Mouse (Mus musculus): Measurements from ENCODE around the gene Hook2. TPM values are rescaled to one million over a fixed set of nuclear protein-coding genes. Genes with fewer than 3 reads are reported as not detected.

Gene Hook2
- polyA plus RNA-seq, 1 experiment from 2014 or later: 11.8 TPM

- Histone ChIP-seq H3K4me1 (ENCODE audit: control insufficient read depth, insufficient read depth, low read length) (no peaks in the 10 kb centered on the region), H3K36me3 (ENCODE audit: control insufficient read depth, insufficient read depth, low read length) (peaks cover 13% of the 10 kb centered on the region), H3K9ac (ENCODE audit: low read length) (no peak overlapping the region), H3K9me3 (ENCODE audit: control insufficient read depth, low read length) (no peaks in the 10 kb centered on the region), H3K4me2 (no peak overlapping the region), H3K4me3 (ENCODE audit: low read depth, low read length) (no peak overlapping the region), H3K27me3 (ENCODE audit: control insufficient read depth, insufficient read depth, low read length) (peaks cover 5% of the 10 kb centered on the region; the same call in 1 of the 2 replicates), H3K27ac (ENCODE audit: low read depth, low read length) (no peak overlapping the region)
- WGBS: 69% methylated on average over 10 of the region's 10 CpGs
- DNase-seq (ENCODE audit: low spot score, missing footprints) (peak; percentile 69), ATAC-seq (ENCODE audit: low FRiP score) (no peak)
Measured at GRCm38 (mm10) chr8:85016724-85017123, 26.3 kb downstream of the Hook2 start.

GRCm38 (mm10) chr8:85017209-85017608 lies 26.8 kb downstream of the Hook2 start:
- DNase-seq (ENCODE audit: low spot score, missing footprints) (peak; percentile 71), ATAC-seq (ENCODE audit: low FRiP score) (no peak)
- Histone ChIP-seq H3K9me3 (ENCODE audit: control insufficient read depth, low read length) (no peaks in the 10 kb centered on the region), H3K9ac (ENCODE audit: low read length) (no peak overlapping the region), H3K27me3 (ENCODE audit: control insufficient read depth, insufficient read depth, low read length) (peaks cover 4% of the 10 kb centered on the region; the same call in 1 of the 2 replicates), H3K4me2 (no peak overlapping the region), H3K4me3 (ENCODE audit: low read depth, low read length) (no peak overlapping the region), H3K4me1 (ENCODE audit: control insufficient read depth, insufficient read depth, low read length) (no peaks in the 10 kb centered on the region), H3K36me3 (ENCODE audit: control insufficient read depth, insufficient read depth, low read length) (peaks cover 15% of the 10 kb centered on the region), H3K27ac (ENCODE audit: low read depth, low read length) (no peak overlapping the region)
- 24% methylated on average over 5 of the region's 5 CpGs for WGBS

- Histone ChIP-seq H3K36me3 (ENCODE audit: control insufficient read depth, insufficient read depth, low read length) (peaks cover 21% of the 10 kb centered on the region), H3K4me3 (ENCODE audit: low read depth, low read length) (no peak overlapping the region)
- ATAC-seq (ENCODE audit: low FRiP score): no peak
Measured at GRCm38 (mm10) chr8:85021514-85022055, 31.2 kb downstream of the Hook2 start.

GRCm38 (mm10) chr8:85023846-85024245 lies 33.4 kb downstream of the Hook2 start:
- Histone ChIP-seq H3K9me3 (ENCODE audit: control insufficient read depth, low read length) (no peaks in the 10 kb centered on the region), H3K4me2 (peak overlapping the region; percentile 89), H3K4me3 (ENCODE audit: low read depth, low read length) (no peak overlapping the region), H3K27me3 (ENCODE audit: control insufficient read depth, insufficient read depth, low read length) (no peaks in the 10 kb centered on the region), H3K27ac (ENCODE audit: low read depth, low read length) (no peak overlapping the region), H3K9ac (ENCODE audit: low read length) (no peak overlapping the region), H3K4me1 (ENCODE audit: control insufficient read depth, insufficient read depth, low read length) (peaks cover 28% of the 10 kb centered on the region), H3K36me3 (ENCODE audit: control insufficient read depth, insufficient read depth, low read length) (peaks cover 14% of the 10 kb centered on the region)
- no peak for ATAC-seq (ENCODE audit: low FRiP score)
- WGBS: 95% methylated on average over 3 of the region's 3 CpGs
- DNase-seq (ENCODE audit: low spot score, missing footprints): peak; percentile 47

More at GRCm38 (mm10) chr8:85021514-85022055, 31.2 kb downstream of the Hook2 start:
- H3K27ac ChIP-seq (ENCODE audit: low read depth, low read length): no peak overlapping the region
- H3K9ac ChIP-seq (ENCODE audit: low read length): no peak overlapping the region
- H3K27me3 ChIP-seq (ENCODE audit: control insufficient read depth, insufficient read depth, low read length): no peaks in the 10 kb centered on the region
- no peak for DNase-seq (ENCODE audit: low spot score, missing footprints)
- no peak overlapping the region for H3K4me2 ChIP-seq
- no peaks in the 10 kb centered on the region for H3K9me3 ChIP-seq (ENCODE audit: control insufficient read depth, low read length)
- peaks cover 17% of the 10 kb centered on the region for H3K4me1 ChIP-seq (ENCODE audit: control insufficient read depth, insufficient read depth, low read length)
- 92% methylated on average over 3 of the region's 3 CpGs for WGBS

- H3K4me2 ChIP-seq: peak within 1 kb of the TSS; percentile 89
- WGBS: 7% methylated on average over 30 of the region's 30 CpGs
- no peaks in the 10 kb centered on the region for H3K9me3 ChIP-seq (ENCODE audit: control insufficient read depth, low read length)
- H3K4me3 ChIP-seq (ENCODE audit: low read depth, low read length): peak within 1 kb of the TSS; percentile 66
- H3K27me3 ChIP-seq (ENCODE audit: control insufficient read depth, insufficient read depth, low read length): no peaks in the 10 kb centered on the region
- H3K4me1 ChIP-seq (ENCODE audit: control insufficient read depth, insufficient read depth, low read length): peaks cover 31% of the 10 kb centered on the region
- DNase-seq (ENCODE audit: low spot score, missing footprints) (peak; percentile 99), ATAC-seq (ENCODE audit: low FRiP score) (peak; percentile 86)
- H3K27ac ChIP-seq (ENCODE audit: low read depth, low read length): 0 out of 2 replicates have a peak within 1 kb of the TSS, but pooled peaks have one; percentile 52
- H3K9ac ChIP-seq (ENCODE audit: low read length): peak within 1 kb of the TSS; percentile 66
- H3K36me3 ChIP-seq (ENCODE audit: control insufficient read depth, insufficient read depth, low read length): peaks cover 14% of the 10 kb centered on the region
Measured at GRCm38 (mm10) chr8:85025098-85025932, 34.9 kb downstream of the Hook2 start, which contains the start of gene Asna1. Asna1 (minus strand) TSS chr8:85025281.

- peak within 1 kb of the TSS; percentile 99 for H3K9ac ChIP-seq (ENCODE audit: low read length)
- DNase-seq (ENCODE audit: low spot score, missing footprints): peak; percentile 99
- ATAC-seq (ENCODE audit: low FRiP score): peak; percentile 86
- H3K4me3 ChIP-seq (ENCODE audit: low read depth, low read length): peak within 1 kb of the TSS; percentile 87
- H3K4me1 ChIP-seq (ENCODE audit: control insufficient read depth, insufficient read depth, low read length): peaks cover 31% of the 10 kb centered on the region
- peak within 1 kb of the TSS; percentile 89 for H3K4me2 ChIP-seq
- H3K36me3 ChIP-seq (ENCODE audit: control insufficient read depth, insufficient read depth, low read length): peaks cover 14% of the 10 kb centered on the region
- no peaks in the 10 kb centered on the region for H3K27me3 ChIP-seq (ENCODE audit: control insufficient read depth, insufficient read depth, low read length)
- no peaks in the 10 kb centered on the region for H3K9me3 ChIP-seq (ENCODE audit: control insufficient read depth, low read length)
- WGBS: under 1% methylated on average over 75 of the region's 75 CpGs
- H3K27ac ChIP-seq (ENCODE audit: low read depth, low read length): peak within 1 kb of the TSS; percentile 77
Measured at GRCm38 (mm10) chr8:85026670-85027515, 36.5 kb downstream of the Hook2 start, which contains the start of gene Trir. Trir (plus strand) TSS chr8:85026823.

GRCm38 (mm10) chr8:85027516-85027855 lies 37.1 kb downstream of the Hook2 start:
- DNase-seq (ENCODE audit: low spot score, missing footprints) (peak; percentile 88), ATAC-seq (ENCODE audit: low FRiP score) (no peak)
- H3K27ac ChIP-seq (ENCODE audit: low read depth, low read length): no peak overlapping the region
- H3K27me3 ChIP-seq (ENCODE audit: control insufficient read depth, insufficient read depth, low read length): no peaks in the 10 kb centered on the region
- H3K9me3 ChIP-seq (ENCODE audit: control insufficient read depth, low read length): no peaks in the 10 kb centered on the region
- peaks cover 16% of the 10 kb centered on the region; the same call in 1 of the 2 replicates for H3K36me3 ChIP-seq (ENCODE audit: control insufficient read depth, insufficient read depth, low read length)
- peak overlapping the region; percentile 87 for H3K4me3 ChIP-seq (ENCODE audit: low read depth, low read length)
- H3K4me2 ChIP-seq: peak overlapping the region; percentile 55
- H3K4me1 ChIP-seq (ENCODE audit: control insufficient read depth, insufficient read depth, low read length): peaks cover 31% of the 10 kb centered on the region
- peak overlapping the region; percentile 99 for H3K9ac ChIP-seq (ENCODE audit: low read length)
- WGBS: 2% methylated on average over 13 of the region's 13 CpGs

- no peaks in the 10 kb centered on the region for H3K27me3 ChIP-seq (ENCODE audit: control insufficient read depth, insufficient read depth, low read length)
- ATAC-seq (ENCODE audit: low FRiP score) (no peak), DNase-seq (ENCODE audit: low spot score, missing footprints) (no peak)
- H3K4me2 ChIP-seq: peak overlapping the region; percentile 55
- peaks cover 31% of the 10 kb centered on the region for H3K4me1 ChIP-seq (ENCODE audit: control insufficient read depth, insufficient read depth, low read length)
- no peaks in the 10 kb centered on the region for H3K9me3 ChIP-seq (ENCODE audit: control insufficient read depth, low read length)
- WGBS: 36% methylated on average over 2 of the region's 2 CpGs
- peaks cover 15% of the 10 kb centered on the region; the same call in 1 of the 2 replicates for H3K36me3 ChIP-seq (ENCODE audit: control insufficient read depth, insufficient read depth, low read length)
- H3K9ac ChIP-seq (ENCODE audit: low read length): peak overlapping the region; percentile 99
- peak overlapping the region; percentile 87 for H3K4me3 ChIP-seq (ENCODE audit: low read depth, low read length)
- no peak overlapping the region for H3K27ac ChIP-seq (ENCODE audit: low read depth, low read length)
Measured at GRCm38 (mm10) chr8:85027922-85028321, 37.5 kb downstream of the Hook2 start.

Data from midbrain, embryonic 11.5 days (tissue).